Mouse (Mus musculus) hindbrain, embryonic 15.5 days (tissue): Measurements from ENCODE around the gene Lhpp. TPM values are rescaled to one million over a fixed set of nuclear protein-coding genes. Genes with fewer than 3 reads are reported as not detected.

Source experiments
- ATAC-seq: fragments of 200-750 bp; cut with Nextera tagmentation; 2 replicates; pipeline ENCODE4 v1.8.0; 2017; ENCODE audit warnings: low read depth, moderate number of reproducible peaks, moderate TSS enrichment; ENCODE audit not compliant: low FRiP score
- H3K27ac ChIP-seq: fragments of 300-500 bp; sonication (generic); replicated peaks from 2 replicates; pipeline ENCODE4 v1.5.1; 2015; ENCODE audit warnings: mild to moderate bottlenecking, inconsistent platforms
- H3K27me3 ChIP-seq: fragments of 300-500 bp; sonication (generic); 2 replicates; pipeline ENCODE4 v1.6.1; 2015; ENCODE audit warnings: control low read depth, inconsistent platforms
- H3K36me3 ChIP-seq: fragments of 300-500 bp; sonication (generic); 2 replicates; pipeline ENCODE4 v1.6.1; 2015; ENCODE audit warnings: control low read depth, inconsistent platforms
- H3K4me1 ChIP-seq: fragments of 300-500 bp; sonication (generic); replicated peaks from 2 replicates; pipeline ENCODE4 v1.6.1; 2015; ENCODE audit warnings: control low read depth, inconsistent platforms
- H3K4me2 ChIP-seq: fragments of 300-500 bp; sonication (generic); 2 replicates; pipeline ENCODE4 v1.6.1; 2015; ENCODE audit warnings: moderate library complexity, mild to moderate bottlenecking, inconsistent platforms
- H3K4me3 ChIP-seq: fragments of 300-500 bp; sonication (generic); 2 replicates; pipeline ENCODE4 v1.5.1; 2015; ENCODE audit warnings: mild to moderate bottlenecking, inconsistent platforms
- H3K9ac ChIP-seq: fragments of 300-500 bp; sonication (generic); 2 replicates; pipeline ENCODE4 v1.6.1; 2015; ENCODE audit warnings: inconsistent platforms
- H3K9me3 ChIP-seq: fragments of 300-500 bp; sonication (generic); 2 replicates; pipeline ENCODE4 v1.6.1; 2016; ENCODE audit warnings: control low read depth, inconsistent platforms
- WGBS: fragments of 180-500 bp; shearing (Covaris S2); methylation state at CpG from one replicate; pipeline ENCODE4 v1.1.7; 2015; 5-methylcytosine and 5-hydroxymethylcytosine counted together
- polyA plus RNA-seq: library from polyadenylated mRNA; unstranded; fragments of >200 nt; fragmentation: Nextera tagmentation; extraction: Ambion mirVana; gene quantifications from 2 replicates; pipeline ENCODE4 v1.2.1, GENCODE M21; 2015

Lhpp gene
- polyA plus RNA-seq, 1 experiment from 2014 or later: 50.6 TPM

DNA sequence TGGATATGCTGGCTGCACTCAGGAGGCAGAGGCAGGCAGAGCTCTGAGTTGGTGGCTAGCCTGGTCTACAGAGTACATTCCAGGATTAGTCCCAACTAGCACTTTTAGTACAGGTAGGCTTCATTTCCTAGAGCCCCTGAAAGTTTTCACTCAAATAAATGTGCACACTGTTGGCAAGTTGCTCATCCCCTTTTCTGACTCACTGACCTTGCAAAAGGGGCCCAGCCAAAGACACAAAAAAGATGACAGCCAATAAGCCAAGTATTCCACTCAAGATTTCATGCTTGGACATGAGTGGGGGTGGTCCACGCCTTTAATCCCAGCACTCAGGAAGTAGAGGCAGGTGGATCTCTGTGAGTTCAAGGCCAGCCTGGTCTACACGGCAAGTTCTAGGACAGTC lies 29.0 kb upstream of the Lhpp start:
- Histone ChIP-seq H3K9me3 (no peaks in the 10 kb centered on the region), H3K27ac (no peak overlapping the region), H3K36me3 (no peaks in the 10 kb centered on the region), H3K4me1 (peaks cover 3% of the 10 kb centered on the region), H3K9ac (no peak overlapping the region), H3K27me3 (no peaks in the 10 kb centered on the region), H3K4me3 (no peak overlapping the region), H3K4me2 (no peak overlapping the region)
- 90% methylated on average over 2 of the region's 2 CpGs for WGBS
- no peak for ATAC-seq

DNA sequence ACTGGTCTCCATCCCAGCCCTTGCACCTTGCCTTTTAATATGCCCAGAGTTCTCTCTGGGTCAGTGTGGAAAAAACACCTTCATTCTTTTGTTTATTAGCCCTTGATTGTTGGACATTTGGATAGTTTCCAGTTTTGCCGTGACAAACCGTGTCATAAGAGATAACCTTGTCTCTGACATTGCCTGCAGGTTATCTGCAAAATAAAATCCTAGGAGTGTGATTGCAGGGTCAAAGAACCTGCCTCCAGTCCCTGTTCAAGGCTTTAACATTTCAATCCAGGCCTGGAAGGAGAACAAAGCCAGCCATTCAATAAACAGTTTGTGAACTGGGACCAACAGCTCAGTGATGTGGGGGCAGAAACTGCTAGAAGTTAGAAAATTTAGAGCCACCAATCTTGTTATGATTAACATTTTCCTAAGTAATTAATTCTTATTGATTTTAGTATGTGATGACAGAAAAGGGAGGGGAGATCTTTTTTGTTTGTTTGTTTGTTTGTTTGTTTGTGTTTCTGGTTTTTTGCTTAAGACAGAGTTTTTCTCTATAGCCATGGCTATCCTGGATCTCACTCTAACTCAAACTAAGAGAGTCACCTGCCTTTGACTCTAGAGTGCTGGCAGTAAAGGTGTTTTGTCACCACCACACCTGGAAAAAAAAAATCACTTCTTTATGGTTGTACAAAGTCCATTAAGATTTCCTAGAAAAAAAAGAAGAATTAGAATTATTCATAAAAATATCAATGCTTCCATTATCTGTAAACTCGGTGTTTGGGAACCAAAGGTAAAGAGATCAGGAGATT lies 24.5 kb upstream of the Lhpp start:
- no peak overlapping the region for H3K9ac ChIP-seq
- 69% methylated on average over 3 of the region's 3 CpGs for WGBS
- no peak overlapping the region for H3K4me2 ChIP-seq
- no peaks in the 10 kb centered on the region for H3K9me3 ChIP-seq
- H3K27me3 ChIP-seq: no peaks in the 10 kb centered on the region
- H3K27ac ChIP-seq: no peak overlapping the region
- H3K4me1 ChIP-seq: no peaks in the 10 kb centered on the region
- H3K4me3 ChIP-seq: no peak overlapping the region
- H3K36me3 ChIP-seq: no peaks in the 10 kb centered on the region
- ATAC-seq: no peak

DNA sequence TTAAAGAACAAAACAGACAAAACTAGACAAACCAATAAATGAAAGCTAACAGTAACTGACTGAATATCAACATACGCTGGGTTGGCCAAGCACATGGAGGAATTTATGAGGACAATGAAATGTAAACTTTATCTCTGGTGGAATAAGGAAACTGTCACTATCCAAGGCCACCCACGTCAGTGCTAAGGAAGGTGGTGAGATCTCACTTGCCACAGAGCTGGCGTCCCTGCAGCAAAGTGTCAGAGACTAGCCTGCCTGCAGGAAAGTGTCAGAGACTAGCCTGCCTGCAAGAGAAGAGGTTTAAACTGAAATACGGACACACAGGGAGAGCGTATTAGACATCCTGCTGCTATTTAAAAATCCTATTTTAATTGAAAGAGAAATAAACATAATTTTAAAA lies 23.3 kb upstream of the Lhpp start:
- H3K4me2 ChIP-seq: no peak overlapping the region
- H3K9ac ChIP-seq: no peak overlapping the region
- H3K4me1 ChIP-seq: no peaks in the 10 kb centered on the region
- no peak overlapping the region for H3K4me3 ChIP-seq
- no peaks in the 10 kb centered on the region for H3K9me3 ChIP-seq
- no peak for ATAC-seq
- WGBS: 80% methylated on average over 5 of the region's 5 CpGs
- H3K27me3 ChIP-seq: no peaks in the 10 kb centered on the region
- no peak overlapping the region for H3K27ac ChIP-seq
- no peaks in the 10 kb centered on the region for H3K36me3 ChIP-seq

DNA sequence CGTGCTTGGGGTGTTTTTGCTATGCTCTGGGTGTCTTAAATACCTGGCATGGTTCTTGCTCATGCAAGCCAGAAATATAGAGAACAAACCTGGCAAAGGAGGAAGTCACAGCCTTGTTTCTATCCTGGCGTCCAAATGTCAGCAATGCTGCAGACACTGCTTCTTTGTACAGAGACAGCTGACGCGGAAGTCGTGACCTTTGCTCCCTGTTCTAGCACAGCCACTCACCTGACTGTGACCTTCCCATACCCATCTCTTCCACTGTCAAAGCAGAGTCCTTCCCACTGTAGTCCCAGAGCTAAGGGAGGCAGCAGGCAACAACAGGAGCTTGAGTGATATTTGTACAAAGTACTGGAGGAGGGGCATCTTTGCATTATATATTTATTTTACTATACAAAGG lies 20.8 kb upstream of the Lhpp start:
- no peak for ATAC-seq
- H3K4me1 ChIP-seq: no peaks in the 10 kb centered on the region
- no peaks in the 10 kb centered on the region for H3K36me3 ChIP-seq
- no peak overlapping the region for H3K9ac ChIP-seq
- peaks cover 4% of the 10 kb centered on the region; the same call in 1 of the 2 replicates for H3K27me3 ChIP-seq
- no peaks in the 10 kb centered on the region for H3K9me3 ChIP-seq
- H3K4me3 ChIP-seq: no peak overlapping the region
- no peak overlapping the region for H3K27ac ChIP-seq
- no peak overlapping the region for H3K4me2 ChIP-seq
- WGBS: 67% methylated on average over 5 of the region's 5 CpGs

DNA sequence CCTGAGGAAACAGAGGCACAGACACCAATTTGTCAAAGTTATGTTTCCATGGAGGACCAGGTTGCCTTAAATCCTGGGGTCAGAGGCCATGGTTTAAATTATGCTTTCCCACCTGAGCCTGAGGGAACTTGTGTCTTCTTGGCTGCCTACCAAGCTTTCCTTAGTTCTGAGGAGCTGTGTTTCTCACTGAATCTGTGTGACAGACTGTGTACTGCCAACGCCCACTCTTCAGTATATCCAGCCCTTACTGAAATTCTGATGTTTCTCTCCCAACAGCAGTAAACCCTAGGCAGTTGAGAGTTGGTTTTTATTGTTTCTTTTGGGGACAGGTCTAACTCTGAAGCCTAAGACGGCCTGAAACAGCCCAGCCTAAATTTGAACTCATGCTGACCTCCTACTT lies 16.7 kb upstream of the Lhpp start:
- Histone ChIP-seq H3K4me3 (no peak overlapping the region), H3K27ac (no peak overlapping the region), H3K9me3 (no peaks in the 10 kb centered on the region), H3K27me3 (peaks cover 41% of the 10 kb centered on the region), H3K4me2 (no peak overlapping the region), H3K36me3 (no peaks in the 10 kb centered on the region), H3K9ac (no peak overlapping the region), H3K4me1 (peaks cover 20% of the 10 kb centered on the region)
- WGBS: 71% methylated on average over 2 of the region's 2 CpGs
- no peak for ATAC-seq

DNA sequence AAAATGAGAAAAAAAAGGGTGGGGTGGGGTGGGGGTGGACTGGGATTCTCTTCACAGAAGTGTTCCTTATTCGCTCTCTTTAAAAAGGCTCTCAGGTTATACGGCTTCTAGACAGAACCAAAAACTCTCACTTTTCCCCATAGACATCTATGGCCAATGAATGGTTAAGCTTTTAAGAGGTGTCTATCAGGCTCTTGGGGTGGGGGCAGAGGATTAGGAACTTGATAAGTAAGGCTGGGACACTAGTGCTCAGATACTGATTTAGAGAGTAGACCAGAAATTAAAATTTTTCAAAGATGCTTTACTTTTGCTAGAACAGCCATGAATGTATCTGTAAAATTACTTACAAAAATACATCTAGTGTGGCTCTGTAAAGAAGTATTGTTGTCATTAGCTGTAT lies 16.1 kb upstream of the Lhpp start:
- H3K27ac ChIP-seq: no peak overlapping the region
- H3K4me1 ChIP-seq: peaks cover 26% of the 10 kb centered on the region
- no peak overlapping the region for H3K4me3 ChIP-seq
- no peak overlapping the region for H3K4me2 ChIP-seq
- H3K9me3 ChIP-seq: no peaks in the 10 kb centered on the region
- 97% methylated on average over 2 of the region's 2 CpGs for WGBS
- no peak for ATAC-seq
- no peaks in the 10 kb centered on the region for H3K36me3 ChIP-seq
- peaks cover 47% of the 10 kb centered on the region for H3K27me3 ChIP-seq
- no peak overlapping the region for H3K9ac ChIP-seq

DNA sequence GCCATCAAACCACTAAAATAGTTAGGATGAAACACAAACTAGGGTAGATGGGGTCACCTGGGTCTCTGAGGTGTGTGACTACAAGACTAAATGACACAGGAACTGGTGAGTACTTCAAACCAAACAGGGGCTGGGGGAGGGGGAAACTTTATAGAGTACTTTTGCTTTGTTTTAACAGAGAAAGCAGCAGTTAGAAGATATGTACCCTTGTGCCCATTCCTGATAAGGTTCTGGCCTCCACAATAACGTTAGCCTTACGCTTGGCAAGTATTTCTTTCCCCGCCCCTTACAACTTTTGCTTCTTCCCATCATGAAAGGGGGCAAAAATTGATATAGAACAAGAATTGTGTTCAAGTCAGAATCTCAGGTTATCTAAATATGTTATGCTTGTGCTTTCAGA lies 14.7 kb upstream of the Lhpp start:
- H3K36me3 ChIP-seq: no peaks in the 10 kb centered on the region
- H3K4me1 ChIP-seq: peaks cover 34% of the 10 kb centered on the region
- no peak overlapping the region for H3K27ac ChIP-seq
- no peak overlapping the region for H3K4me3 ChIP-seq
- H3K27me3 ChIP-seq: peaks cover 60% of the 10 kb centered on the region
- no peak overlapping the region for H3K9ac ChIP-seq
- ATAC-seq: no peak
- no peaks in the 10 kb centered on the region for H3K9me3 ChIP-seq
- WGBS: 88% methylated on average over 3 of the region's 3 CpGs
- no peak overlapping the region for H3K4me2 ChIP-seq

DNA sequence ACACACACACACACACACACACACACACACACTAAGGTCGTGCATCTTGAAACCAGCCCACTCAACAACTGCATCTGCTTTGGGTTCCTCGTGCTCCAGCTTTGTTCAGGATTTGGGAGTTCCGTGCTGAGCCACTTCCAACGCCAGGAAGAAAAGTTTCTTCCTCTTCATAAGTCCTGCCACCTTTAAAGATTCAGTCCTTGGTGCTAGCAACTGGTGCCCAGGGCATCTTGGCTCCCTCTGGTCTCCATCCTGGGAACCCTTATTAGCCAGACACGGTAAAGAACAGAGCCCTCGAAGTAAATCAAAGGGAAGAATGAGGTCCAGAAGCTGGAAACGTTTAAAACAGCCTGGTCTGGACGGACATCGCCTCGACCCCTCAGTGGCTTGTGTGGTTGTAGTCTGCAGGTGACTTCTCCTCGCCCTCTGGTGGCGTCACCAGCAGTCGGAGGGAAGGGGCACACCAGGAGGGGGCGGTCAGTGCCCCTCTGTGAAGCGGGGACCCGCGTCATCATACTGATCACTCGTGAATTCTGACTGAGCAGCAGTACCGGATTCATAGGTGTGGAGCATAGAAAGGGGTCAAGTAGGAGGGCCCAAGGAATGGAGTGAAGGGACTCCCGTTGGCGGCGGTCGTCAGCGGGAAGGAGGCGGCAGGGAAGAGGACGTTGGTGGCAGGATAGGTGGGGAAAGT lies 13.7 kb upstream of the Lhpp start:
- no peak for ATAC-seq
- no peak overlapping the region for H3K27ac ChIP-seq
- H3K9me3 ChIP-seq: no peaks in the 10 kb centered on the region
- H3K27me3 ChIP-seq: peaks cover 69% of the 10 kb centered on the region
- peak overlapping the region; percentile 16; the same call in 1 of the 2 replicates for H3K9ac ChIP-seq
- H3K4me1 ChIP-seq: peaks cover 34% of the 10 kb centered on the region
- H3K4me2 ChIP-seq: peak overlapping the region; percentile 94
- 12% methylated on average over 26 of the region's 26 CpGs for WGBS
- peak overlapping the region; percentile 46 for H3K4me3 ChIP-seq
- H3K36me3 ChIP-seq: no peaks in the 10 kb centered on the region

DNA sequence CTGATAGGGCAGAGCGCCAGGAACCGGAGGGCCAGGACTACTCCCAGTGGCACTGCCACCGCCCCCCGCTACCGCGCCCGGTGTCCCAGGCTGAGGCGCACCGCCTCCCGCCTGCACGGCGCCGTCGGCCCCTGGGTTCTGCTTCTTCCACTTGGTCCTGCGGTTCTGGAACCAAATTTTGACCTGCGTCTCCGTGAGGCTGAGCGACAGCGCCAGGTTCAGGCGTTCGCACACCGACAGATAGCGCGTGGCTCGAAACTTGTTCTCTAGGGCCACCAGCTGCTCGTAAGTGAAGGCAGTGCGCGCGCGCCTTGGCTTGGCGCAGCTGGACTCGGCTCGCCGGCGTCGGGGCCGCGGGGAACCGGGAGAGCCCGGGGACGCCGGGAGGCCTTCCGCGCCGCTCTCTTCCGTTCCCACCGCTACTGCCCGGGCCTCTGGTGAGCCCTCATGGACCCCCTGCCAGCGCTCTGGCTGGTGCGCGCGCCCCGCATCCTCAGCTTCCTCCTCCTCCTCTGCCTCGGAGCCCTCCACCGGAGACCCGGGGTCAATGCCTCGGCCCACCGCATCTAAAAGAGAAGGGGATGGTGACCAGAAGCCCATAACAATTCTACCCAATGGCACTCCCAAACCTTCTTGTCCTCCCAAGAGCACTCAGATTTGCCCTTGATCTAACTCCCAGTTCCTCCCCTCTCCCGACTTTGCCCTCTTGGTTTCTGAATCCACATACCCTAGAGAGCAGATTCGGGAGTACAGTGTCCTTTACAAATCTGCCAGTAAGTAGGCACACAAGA lies 13.0 kb upstream of the Lhpp start:
- 0% methylated on average over 54 of the region's 60 CpGs for WGBS
- Histone ChIP-seq H3K9me3 (no peaks in the 10 kb centered on the region), H3K4me3 (peak overlapping the region; percentile 46), H3K4me2 (peak overlapping the region; percentile 94), H3K4me1 (peaks cover 34% of the 10 kb centered on the region), H3K9ac (peak overlapping the region; percentile 16), H3K36me3 (no peaks in the 10 kb centered on the region), H3K27ac (no peak overlapping the region), H3K27me3 (peaks cover 77% of the 10 kb centered on the region)
- no peak for ATAC-seq

DNA sequence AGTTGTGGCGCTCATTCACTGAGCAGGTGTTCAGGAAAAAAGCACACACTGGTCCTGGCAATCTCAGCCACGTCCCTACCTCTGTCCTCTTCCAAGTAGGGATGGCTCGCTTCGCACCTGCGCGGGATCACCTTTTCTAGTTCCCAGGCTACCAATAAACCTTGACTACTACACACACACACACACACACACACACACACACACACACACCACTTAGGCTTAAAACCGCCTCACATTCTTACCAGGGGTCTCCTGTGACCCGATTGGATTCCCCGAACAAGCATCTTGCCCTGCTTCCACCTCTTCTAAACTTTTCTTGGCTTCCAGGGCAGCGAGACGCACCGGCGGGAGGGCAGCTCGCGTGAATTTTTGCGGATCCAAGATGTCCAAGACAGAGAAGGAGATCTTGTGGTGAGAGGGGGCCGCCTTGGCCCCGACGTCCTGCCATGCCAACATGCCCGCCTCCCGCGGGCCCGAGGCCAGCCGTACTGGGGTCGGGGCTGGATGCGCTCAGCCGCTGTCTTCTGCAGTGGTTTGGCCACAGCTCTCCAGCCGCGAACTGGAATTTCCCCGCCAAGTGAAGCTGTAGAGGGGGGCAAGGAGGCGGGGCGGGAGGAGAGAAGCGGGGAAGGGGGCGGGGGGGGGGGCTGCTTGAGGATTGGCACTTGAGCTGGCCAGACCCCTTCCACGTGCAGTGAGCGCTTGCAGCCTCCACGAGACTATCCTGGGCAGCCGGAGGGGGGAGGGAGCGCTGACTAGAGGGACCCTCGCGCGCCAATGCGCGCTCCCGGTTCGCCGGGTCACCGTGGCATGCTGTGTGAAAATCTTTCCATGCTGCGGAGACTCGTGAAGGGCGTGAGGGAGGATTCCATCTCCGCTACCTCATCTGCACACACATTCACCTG lies 11.1 kb upstream of the Lhpp start, which contains the start of gene Nkx1-2:
Gene Nkx1-2 (minus strand): TSS at position 567 of the 905 bp plus-strand sequence.
- H3K36me3 ChIP-seq: no peaks in the 10 kb centered on the region
- peaks cover 81% of the 10 kb centered on the region for H3K27me3 ChIP-seq
- WGBS: under 1% methylated on average over 50 of the region's 52 CpGs
- peaks cover 34% of the 10 kb centered on the region for H3K4me1 ChIP-seq
- H3K9ac ChIP-seq: peak within 1 kb of the TSS; percentile 9; the same call in 1 of the 2 replicates
- H3K27ac ChIP-seq: no peak within 1 kb of the TSS
- peak within 1 kb of the TSS; percentile 37 for H3K4me3 ChIP-seq
- peak within 1 kb of the TSS; percentile 94 for H3K4me2 ChIP-seq
- no peaks in the 10 kb centered on the region for H3K9me3 ChIP-seq
- ATAC-seq: peak; percentile 51; the same call in 1 of the 2 replicates

DNA sequence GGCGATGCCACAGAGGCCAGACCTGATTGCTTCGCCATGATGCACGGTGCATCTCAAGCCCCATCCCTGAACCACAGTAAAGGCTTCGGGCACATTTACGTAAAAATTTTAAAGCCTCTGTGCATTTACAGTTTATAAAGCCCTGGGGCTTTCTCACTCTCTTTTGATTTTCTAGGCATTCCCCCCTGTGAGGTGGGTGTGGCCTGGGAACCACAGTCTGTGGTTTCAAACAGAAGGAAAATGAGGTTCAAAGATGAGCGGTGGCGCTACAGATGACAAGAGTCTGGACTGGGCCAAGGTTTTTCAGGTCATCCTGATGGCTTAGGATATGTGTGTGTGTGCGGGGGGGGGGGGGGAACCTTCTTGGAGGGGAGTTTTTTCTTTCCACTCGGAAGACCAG lies 10.4 kb upstream of the Lhpp start:
- H3K9me3 ChIP-seq: no peaks in the 10 kb centered on the region
- WGBS: 4% methylated on average over 9 of the region's 9 CpGs
- no peak for ATAC-seq

More for the DNA sequence above, 10.4 kb upstream of the Lhpp start:
- H3K27ac ChIP-seq: no peak overlapping the region
- H3K4me3 ChIP-seq: peak overlapping the region; percentile 37
- H3K4me2 ChIP-seq: peak overlapping the region; percentile 82
- peaks cover 34% of the 10 kb centered on the region for H3K4me1 ChIP-seq
- H3K36me3 ChIP-seq: no peaks in the 10 kb centered on the region
- peak overlapping the region; percentile 9; the same call in 1 of the 2 replicates for H3K9ac ChIP-seq
- peaks cover 78% of the 10 kb centered on the region for H3K27me3 ChIP-seq
